Comparison of ENCODE assay signal across 12 mouse cellular contexts in genomic region chr10:24810639-24811038, GRCm38 (mm10). TPM values are rescaled to one million over a fixed set of nuclear protein-coding genes. Genes with fewer than 3 reads are reported as not detected.
A peak's percentile ranks its signal among the peaks of the same experiment; 100 is the strongest.
DNase-seq lines count a peak whose midpoint lies in the region; ATAC-seq and TF ChIP-seq lines count a peak whose summit lies in the region.
"Had no signal": no experiment of that assay in that cellular context is flagged by ENCODE, and none has a peak within 500 bp of the region (broad histone marks: within the 10 kb centered on the region; RNA-seq: fewer than 3 reads in every experiment).

No protein-coding gene starts in this region.

- peak; percentile 85 for DNase-seq in midbrain, embryonic 11.5 days (ENCODE audit: low spot score, missing footprints)
- DNase-seq in midbrain, postnatal 0 days (ENCODE audit: low spot score), result no peak
- no peak for DNase-seq in heart, embryonic 10.5 days (ENCODE audit: low spot score)
- DNase-seq in cerebellum, adult 11 months, result no peak
- DNase-seq in right cerebral cortex, postnatal 25 days, result no peak
- DNase-seq: adrenal gland, adult 8-10 months; cerebellum, postnatal 14 days; left cerebral cortex, postnatal 4 days had no signal

- H3K4me3 ChIP-seq in midbrain, embryonic 11.5 days (ENCODE audit: low read depth, low read length), result no peak overlapping the region
- no peak overlapping the region for H3K4me3 ChIP-seq in midbrain, postnatal 0 days (ENCODE audit: low read depth, low read length)
- no peak overlapping the region for H3K4me3 ChIP-seq in heart, embryonic 10.5 days
- H3K4me3 ChIP-seq in kidney, embryonic 14.5 days (ENCODE audit: low read length), result no peak overlapping the region
- no peak overlapping the region for H3K4me3 ChIP-seq in neural tube, embryonic 15.5 days (replicated peaks)

- 83% methylated on average over 10 of the region's 10 CpGs for WGBS in midbrain, embryonic 11.5 days
- WGBS in midbrain, postnatal 0 days, result 76% methylated on average over 10 of the region's 10 CpGs
- 55% methylated on average over 10 of the region's 10 CpGs for WGBS in heart, embryonic 10.5 days
- WGBS in kidney, embryonic 14.5 days, result 39% methylated on average over 10 of the region's 10 CpGs
- 73% methylated on average over 10 of the region's 10 CpGs for whole genome bisulfite sequencing in neural tube, embryonic 15.5 days

- H3K27me3 ChIP-seq in midbrain, embryonic 11.5 days (ENCODE audit: control insufficient read depth, insufficient read depth, low read length), result no peaks in the 10 kb centered on the region
- no peaks in the 10 kb centered on the region for H3K27me3 ChIP-seq in midbrain, postnatal 0 days (ENCODE audit: insufficient read depth, low read length)
- H3K27me3 ChIP-seq in heart, embryonic 10.5 days (ENCODE audit: insufficient read depth, poor library complexity, severe bottlenecking), result no peaks in the 10 kb centered on the region
- no peaks in the 10 kb centered on the region for H3K27me3 ChIP-seq in kidney, embryonic 14.5 days (ENCODE audit: control insufficient read depth, insufficient read depth, low read length)
- no peaks in the 10 kb centered on the region for H3K27me3 ChIP-seq in neural tube, embryonic 15.5 days (replicated peaks)

- no peak for ATAC-seq in midbrain, embryonic 11.5 days (ENCODE audit: low FRiP score)
- no peak for ATAC-seq in midbrain, postnatal 0 days (ENCODE audit: low FRiP score)
- no peak for ATAC-seq in kidney, embryonic 14.5 days (ENCODE audit: low FRiP score, low TSS enrichment)
- ATAC-seq in erythroid progenitor cell, adult 5-6 weeks (replicated peaks; ENCODE audit: low FRiP score, poor library complexity, severe bottlenecking), result no peak
- no peak for ATAC-seq in neural tube, embryonic 15.5 days (ENCODE audit: low FRiP score)

- H3K9me3 ChIP-seq in midbrain, embryonic 11.5 days (ENCODE audit: control insufficient read depth, low read length), result no peaks in the 10 kb centered on the region
- no peaks in the 10 kb centered on the region for H3K9me3 ChIP-seq in midbrain, postnatal 0 days (ENCODE audit: low read length)
- H3K9me3 ChIP-seq in heart, embryonic 10.5 days, result no peaks in the 10 kb centered on the region
- H3K9me3 ChIP-seq in kidney, embryonic 14.5 days (ENCODE audit: control insufficient read depth, low read length), result no peaks in the 10 kb centered on the region
- H3K9me3 ChIP-seq in neural tube, embryonic 15.5 days (replicated peaks), result no peaks in the 10 kb centered on the region

- H3K36me3 ChIP-seq in midbrain, embryonic 11.5 days (ENCODE audit: control insufficient read depth, insufficient read depth, low read length), result no peaks in the 10 kb centered on the region
- H3K36me3 ChIP-seq in midbrain, postnatal 0 days (ENCODE audit: insufficient read depth, low read length), result no peaks in the 10 kb centered on the region
- H3K36me3 ChIP-seq in heart, embryonic 10.5 days, result no peaks in the 10 kb centered on the region
- H3K36me3 ChIP-seq in kidney, embryonic 14.5 days (ENCODE audit: control insufficient read depth, insufficient read depth, low read length), result no peaks in the 10 kb centered on the region
- H3K36me3 ChIP-seq in neural tube, embryonic 15.5 days, result no peaks in the 10 kb centered on the region

- H3K9ac ChIP-seq in midbrain, embryonic 11.5 days (ENCODE audit: low read length), result no peak overlapping the region
- no peak overlapping the region for H3K9ac ChIP-seq in midbrain, postnatal 0 days (replicated peaks; ENCODE audit: low read length, poor library complexity, severe bottlenecking)
- no peak overlapping the region for H3K9ac ChIP-seq in kidney, embryonic 14.5 days (ENCODE audit: low read depth, low read length)
- no peak overlapping the region for H3K9ac ChIP-seq in neural tube, embryonic 15.5 days (replicated peaks)

- no peak overlapping the region for H3K27ac ChIP-seq in midbrain, embryonic 11.5 days (ENCODE audit: low read depth, low read length)
- no peak overlapping the region for H3K27ac ChIP-seq in midbrain, postnatal 0 days (ENCODE audit: low read depth, low read length)
- 0 out of 2 replicates have a peak overlapping the region, but pooled peaks have one; percentile 29 for H3K27ac ChIP-seq in heart, embryonic 10.5 days
- H3K27ac ChIP-seq in kidney, embryonic 14.5 days (ENCODE audit: low read depth, low read length), result peak overlapping the region; percentile 80
- no peak overlapping the region for H3K27ac ChIP-seq in neural tube, embryonic 15.5 days (replicated peaks)
- H3K27ac ChIP-seq: macrophage had no signal

- TF ChIP-seq CTCF in midbrain, postnatal 0 days (IDR thresholded peaks at IDR 0.05), result no peak

- H3K4me1 ChIP-seq in midbrain, embryonic 11.5 days (ENCODE audit: control insufficient read depth, insufficient read depth, low read length), result no peaks in the 10 kb centered on the region
- no peaks in the 10 kb centered on the region for H3K4me1 ChIP-seq in midbrain, postnatal 0 days (ENCODE audit: insufficient read depth, low read length)
- peaks cover 4% of the 10 kb centered on the region; the same call in 1 of the 2 replicates for H3K4me1 ChIP-seq in heart, embryonic 10.5 days
- no peaks in the 10 kb centered on the region for H3K4me1 ChIP-seq in kidney, embryonic 14.5 days (ENCODE audit: control insufficient read depth, insufficient read depth, low read length)
- H3K4me1 ChIP-seq in neural tube, embryonic 15.5 days, result no peaks in the 10 kb centered on the region

- no peak overlapping the region for H3K4me2 ChIP-seq in midbrain, embryonic 11.5 days
- H3K4me2 ChIP-seq in midbrain, postnatal 0 days (ENCODE audit: low read depth, low read length, poor library complexity, severe bottlenecking), result no peak overlapping the region
- H3K4me2 ChIP-seq in kidney, embryonic 14.5 days (replicated peaks; ENCODE audit: low read depth, low read length), result no peak overlapping the region
- no peak overlapping the region for H3K4me2 ChIP-seq in neural tube, embryonic 15.5 days

RNA-seq across cellular contexts. Expression of gene Enpp3, which starts 32.0 kb away (rescaled TPM):
- polyA plus RNA-seq in midbrain, embryonic 11.5 days (2014; fragmentation: Nextera tagmentation; extraction: Ambion mirVana), result 8.1 and 8.9 TPM in 2 replicates
- 1.6 and 2.6 TPM in 2 replicates for total RNA-seq in midbrain, postnatal 0 days (2014; rRNA removed)
- 1.2 and 1.7 TPM in 2 replicates for polyA plus RNA-seq in midbrain, postnatal 0 days (2015; fragmentation: Nextera tagmentation; extraction: Ambion mirVana)
- 1.5 and 2.1 TPM in 2 replicates for polyA plus RNA-seq in heart, embryonic 10.5 days (2016; fragmentation: Nextera tagmentation; extraction: Ambion mirVana)
- 4.3 and 4.4 TPM in 2 replicates for polyA plus RNA-seq in kidney, embryonic 14.5 days (2014; fragmentation: Nextera tagmentation; extraction: Ambion mirVana)
- 1.3 and 2.9 TPM in 2 replicates for total RNA-seq in erythroid progenitor cell, adult 5-6 weeks (2015; ENCODE audit: low replicate concordance)
- total RNA-seq in erythroid progenitor cell, adult 5-6 weeks (2017; ENCODE audit: low replicate concordance), result 0.30 and 1.4 TPM in 2 replicates
- 3.7 and 4.8 TPM in 2 replicates for polyA plus RNA-seq in neural tube, embryonic 15.5 days (2015; fragmentation: Nextera tagmentation; extraction: Ambion mirVana)
- polyA plus RNA-seq: macrophage had no signal

RNA-seq across cellular contexts. Expression of gene Med23, which starts 59.1 kb away (rescaled TPM):
- polyA plus RNA-seq in midbrain, embryonic 11.5 days (2014; fragmentation: Nextera tagmentation; extraction: Ambion mirVana), result 31.2 TPM in 2 replicates
- 40.3 and 55.0 TPM in 2 replicates for total RNA-seq in midbrain, postnatal 0 days (2014; rRNA removed)
- polyA plus RNA-seq in midbrain, postnatal 0 days (2015; fragmentation: Nextera tagmentation; extraction: Ambion mirVana), result 15.1 and 19.0 TPM in 2 replicates
- 16.2 and 18.6 TPM in 2 replicates for polyA plus RNA-seq in heart, embryonic 10.5 days (2016; fragmentation: Nextera tagmentation; extraction: Ambion mirVana)
- 20.0 and 28.7 TPM in 2 replicates for polyA plus RNA-seq in kidney, embryonic 14.5 days (2014; fragmentation: Nextera tagmentation; extraction: Ambion mirVana)
- 14.4 and 22.6 TPM in 2 replicates for total RNA-seq in erythroid progenitor cell, adult 5-6 weeks (2015; ENCODE audit: low replicate concordance)
- total RNA-seq in erythroid progenitor cell, adult 5-6 weeks (2017; ENCODE audit: low replicate concordance), result 14.2 and 35.2 TPM in 2 replicates
- 21.6 and 22.0 TPM in 2 replicates for polyA plus RNA-seq in neural tube, embryonic 15.5 days (2015; fragmentation: Nextera tagmentation; extraction: Ambion mirVana)

Comparison
In these comparisons a context has a peak if more than half of its experiments do, and no peak if none do; other contexts are left out.
1. H3K27ac ChIP-seq: peak in heart, embryonic 10.5 days (single experiment) and kidney, embryonic 14.5 days (single experiment); none in midbrain, embryonic 11.5 days (single experiment), midbrain, postnatal 0 days (single experiment) and neural tube, embryonic 15.5 days (single experiment).